Mouse (Mus musculus) G1E-ER4 (cell line): ENCODE data around the gene Serpina7. TPM values are rescaled to one million over a fixed set of nuclear protein-coding genes. Genes with fewer than 3 reads are reported as not detected.

Experiments used
- GATA1 ChIP-seq: IDR thresholded peaks from one replicate; pipeline ENCODE4 v1.8.0; 2012; ENCODE audit warnings: low read length, inconsistent platforms
- polyA plus RNA-seq: library from polyadenylated mRNA; stranded (reverse); fragments of >175 nt; gene quantifications from 2 replicates; pipeline ENCODE4 v1.2.3, GENCODE M21; 2012

Gene Serpina7
- polyA plus RNA-seq: not detected in 2 replicates

GRCm38 (mm10) chrX:139085077-139085476 lies at the start of gene Serpina7:
Gene Serpina7, minus strand, starts transcription at chrX:139085236.
- TF ChIP-seq GATA1: no peak

GRCm38 (mm10) chrX:139134031-139134430 lies 49.0 kb upstream of the Serpina7 start:
- TF ChIP-seq GATA1: no peak

- TF ChIP-seq GATA1: no peak
Measured at GRCm38 (mm10) chrX:139097197-139097596, 12.2 kb upstream of the Serpina7 start.

- TF ChIP-seq GATA1: no peak
Measured at GRCm38 (mm10) chrX:139085943-139086342, 907 bp upstream of the Serpina7 start, which contains the start of gene 4930513O06Rik. Gene 4930513O06Rik, plus strand, starts transcription at chrX:139086243.

- no peak for TF ChIP-seq GATA1
Measured at GRCm38 (mm10) chrX:139078493-139078892, 6.5 kb downstream of the Serpina7 start.

GRCm38 (mm10) chrX:139064078-139064477 lies 21.0 kb downstream of the Serpina7 start:
- no peak for TF ChIP-seq GATA1

- no peak for TF ChIP-seq GATA1
Measured at GRCm38 (mm10) chrX:139053149-139053548, 31.9 kb downstream of the Serpina7 start.

- no peak for TF ChIP-seq GATA1
Measured at GRCm38 (mm10) chrX:139051976-139052375, 33.1 kb downstream of the Serpina7 start.

- no peak for TF ChIP-seq GATA1
Measured at GRCm38 (mm10) chrX:139041148-139041547, 43.9 kb downstream of the Serpina7 start.

- no peak for TF ChIP-seq GATA1
Measured at GRCm38 (mm10) chrX:139039314-139039713, 45.7 kb downstream of the Serpina7 start.

- TF ChIP-seq GATA1: no peak
Measured at GRCm38 (mm10) chrX:139037666-139038065, 47.4 kb downstream of the Serpina7 start.

Other genes starting within 250 kb of the Serpina7 start
- not detected in 2 replicates for gene Nrk, start 170.8 kb downstream of the Serpina7 start, polyA plus RNA-seq
- gene 4930513O06Rik, start 1.0 kb upstream of the Serpina7 start, polyA plus RNA-seq: not detected in 2 replicates
- gene 4933428M09Rik, start 94.0 kb upstream of the Serpina7 start, polyA plus RNA-seq: not detected in 2 replicates
- not detected in 2 replicates for gene Mum1l1, start 124.8 kb upstream of the Serpina7 start, polyA plus RNA-seq
- not detected in 2 replicates for gene Trap1a, start 248.4 kb upstream of the Serpina7 start, polyA plus RNA-seq